Mouse (Mus musculus): ENCODE results near the gene Rarres2. TPM values are rescaled to one million over a fixed set of nuclear protein-coding genes. Genes with fewer than 3 reads are reported as not detected.

Gene Rarres2
- polyA plus RNA-seq, 1 experiment from 2014 or later: 57.0 TPM

- no peaks in the 10 kb centered on the region for H3K4me1 ChIP-seq (ENCODE audit: control insufficient read depth, low read depth, low read length)
- no peak for ATAC-seq (ENCODE audit: low read depth)
- H3K27ac ChIP-seq (ENCODE audit: low read length): no peak overlapping the region
- no peak overlapping the region for H3K9ac ChIP-seq (ENCODE audit: low read depth, low read length)
- no peak overlapping the region for H3K4me2 ChIP-seq (ENCODE audit: low read depth, low read length)
- 58% methylated on average over 5 of the region's 5 CpGs for WGBS (ENCODE audit: insufficient replicate concordance)
- no peak overlapping the region for H3K4me3 ChIP-seq (ENCODE audit: low read depth, low read length)
- no peaks in the 10 kb centered on the region for H3K36me3 ChIP-seq (ENCODE audit: control insufficient read depth, insufficient read depth)
- H3K9me3 ChIP-seq (replicated peaks; ENCODE audit: control insufficient read depth, low read length): no peaks in the 10 kb centered on the region
- H3K27me3 ChIP-seq (ENCODE audit: control insufficient read depth, insufficient read depth, low read depth, low read length): no peaks in the 10 kb centered on the region
These were observed 32.7 kb downstream of the Rarres2 start for GRCm38 (mm10) chr6:48539860-48540259.

GRCm38 (mm10) chr6:48538841-48539737 lies 33.5 kb downstream of the Rarres2 start:
- WGBS (ENCODE audit: insufficient replicate concordance): 47% methylated on average over 5 of the region's 5 CpGs
- Histone ChIP-seq H3K9me3 (replicated peaks; ENCODE audit: control insufficient read depth, low read length) (no peaks in the 10 kb centered on the region), H3K9ac (ENCODE audit: low read depth, low read length) (no peak overlapping the region), H3K4me1 (ENCODE audit: control insufficient read depth, low read depth, low read length) (no peaks in the 10 kb centered on the region), H3K36me3 (ENCODE audit: control insufficient read depth, insufficient read depth) (no peaks in the 10 kb centered on the region), H3K4me3 (ENCODE audit: low read depth, low read length) (no peak overlapping the region), H3K27ac (ENCODE audit: low read length) (no peak overlapping the region), H3K27me3 (ENCODE audit: control insufficient read depth, insufficient read depth, low read depth, low read length) (no peaks in the 10 kb centered on the region), H3K4me2 (ENCODE audit: low read depth, low read length) (no peak overlapping the region)
- no peak for ATAC-seq (ENCODE audit: low read depth)

- peak within 1 kb of the TSS; percentile 13; the same call in 1 of the 2 replicates for H3K4me3 ChIP-seq (ENCODE audit: low read depth, low read length)
- H3K27ac ChIP-seq (ENCODE audit: low read length): no peak within 1 kb of the TSS
- H3K9me3 ChIP-seq (replicated peaks; ENCODE audit: control insufficient read depth, low read length): no peaks in the 10 kb centered on the region
- H3K36me3 ChIP-seq (ENCODE audit: control insufficient read depth, insufficient read depth): no peaks in the 10 kb centered on the region
- no peak within 1 kb of the TSS for H3K9ac ChIP-seq (ENCODE audit: low read depth, low read length)
- no peaks in the 10 kb centered on the region for H3K4me1 ChIP-seq (ENCODE audit: control insufficient read depth, low read depth, low read length)
- peak; percentile 35; the same call in 1 of the 2 replicates for ATAC-seq (ENCODE audit: low read depth)
- no peaks in the 10 kb centered on the region for H3K27me3 ChIP-seq (ENCODE audit: control insufficient read depth, insufficient read depth, low read depth, low read length)
- 14% methylated on average over 38 of the region's 38 CpGs for WGBS (ENCODE audit: insufficient replicate concordance)
- H3K4me2 ChIP-seq (ENCODE audit: low read depth, low read length): peak within 1 kb of the TSS; percentile 38
These were observed 35.3 kb downstream of the Rarres2 start, which contains the start of gene Atp6v0e2 for GRCm38 (mm10) chr6:48537105-48537954. TSS of gene Atp6v0e2 (plus strand) at chr6:48537615.

GRCm38 (mm10) chr6:48536091-48536490 lies 36.5 kb downstream of the Rarres2 start:
- no peak overlapping the region for H3K9ac ChIP-seq (ENCODE audit: low read depth, low read length)
- no peaks in the 10 kb centered on the region for H3K4me1 ChIP-seq (ENCODE audit: control insufficient read depth, low read depth, low read length)
- ATAC-seq (ENCODE audit: low read depth): no peak
- H3K27me3 ChIP-seq (ENCODE audit: control insufficient read depth, insufficient read depth, low read depth, low read length): no peaks in the 10 kb centered on the region
- H3K27ac ChIP-seq (ENCODE audit: low read length): no peak overlapping the region
- no peak overlapping the region for H3K4me3 ChIP-seq (ENCODE audit: low read depth, low read length)
- no peak overlapping the region for H3K4me2 ChIP-seq (ENCODE audit: low read depth, low read length)
- H3K9me3 ChIP-seq (replicated peaks; ENCODE audit: control insufficient read depth, low read length): no peaks in the 10 kb centered on the region
- H3K36me3 ChIP-seq (ENCODE audit: control insufficient read depth, insufficient read depth): no peaks in the 10 kb centered on the region
- 36% methylated on average over 4 of the region's 4 CpGs for WGBS (ENCODE audit: insufficient replicate concordance)

- WGBS (ENCODE audit: insufficient replicate concordance): 70% methylated on average over 8 of the region's 8 CpGs
These were observed 37.7 kb downstream of the Rarres2 start for GRCm38 (mm10) chr6:48534913-48535312.

GRCm38 (mm10) chr6:48533475-48533874 lies 39.1 kb downstream of the Rarres2 start:
- no peaks in the 10 kb centered on the region for H3K27me3 ChIP-seq (ENCODE audit: control insufficient read depth, insufficient read depth, low read depth, low read length)
- no peak for ATAC-seq (ENCODE audit: low read depth)
- H3K27ac ChIP-seq (ENCODE audit: low read length): no peak overlapping the region
- no peaks in the 10 kb centered on the region for H3K36me3 ChIP-seq (ENCODE audit: control insufficient read depth, insufficient read depth)
- no peak overlapping the region for H3K9ac ChIP-seq (ENCODE audit: low read depth, low read length)
- WGBS (ENCODE audit: insufficient replicate concordance): 51% methylated on average over 2 of the region's 2 CpGs
- H3K4me1 ChIP-seq (ENCODE audit: control insufficient read depth, low read depth, low read length): no peaks in the 10 kb centered on the region
- no peak overlapping the region for H3K4me2 ChIP-seq (ENCODE audit: low read depth, low read length)
- H3K9me3 ChIP-seq (replicated peaks; ENCODE audit: control insufficient read depth, low read length): no peaks in the 10 kb centered on the region
- no peak overlapping the region for H3K4me3 ChIP-seq (ENCODE audit: low read depth, low read length)

More at GRCm38 (mm10) chr6:48534913-48535312, 37.7 kb downstream of the Rarres2 start:
- ATAC-seq (ENCODE audit: low read depth): no peak
- Histone ChIP-seq H3K27me3 (ENCODE audit: control insufficient read depth, insufficient read depth, low read depth, low read length) (no peaks in the 10 kb centered on the region), H3K4me2 (ENCODE audit: low read depth, low read length) (no peak overlapping the region), H3K4me3 (ENCODE audit: low read depth, low read length) (no peak overlapping the region), H3K4me1 (ENCODE audit: control insufficient read depth, low read depth, low read length) (no peaks in the 10 kb centered on the region), H3K9me3 (replicated peaks; ENCODE audit: control insufficient read depth, low read length) (no peaks in the 10 kb centered on the region), H3K27ac (ENCODE audit: low read length) (no peak overlapping the region), H3K9ac (ENCODE audit: low read depth, low read length) (no peak overlapping the region), H3K36me3 (ENCODE audit: control insufficient read depth, insufficient read depth) (no peaks in the 10 kb centered on the region)

GRCm38 (mm10) chr6:48530862-48531261 lies 41.7 kb downstream of the Rarres2 start:
- H3K9me3 ChIP-seq (replicated peaks; ENCODE audit: control insufficient read depth, low read length): no peaks in the 10 kb centered on the region
- no peak overlapping the region for H3K4me2 ChIP-seq (ENCODE audit: low read depth, low read length)
- H3K9ac ChIP-seq (ENCODE audit: low read depth, low read length): no peak overlapping the region
- no peaks in the 10 kb centered on the region for H3K4me1 ChIP-seq (ENCODE audit: control insufficient read depth, low read depth, low read length)
- no peak for ATAC-seq (ENCODE audit: low read depth)
- no peak overlapping the region for H3K27ac ChIP-seq (ENCODE audit: low read length)
- H3K36me3 ChIP-seq (ENCODE audit: control insufficient read depth, insufficient read depth): no peaks in the 10 kb centered on the region
- no peak overlapping the region for H3K4me3 ChIP-seq (ENCODE audit: low read depth, low read length)
- H3K27me3 ChIP-seq (ENCODE audit: control insufficient read depth, insufficient read depth, low read depth, low read length): no peaks in the 10 kb centered on the region
- WGBS (ENCODE audit: insufficient replicate concordance): 55% methylated on average over 2 of the region's 2 CpGs

DNA sequence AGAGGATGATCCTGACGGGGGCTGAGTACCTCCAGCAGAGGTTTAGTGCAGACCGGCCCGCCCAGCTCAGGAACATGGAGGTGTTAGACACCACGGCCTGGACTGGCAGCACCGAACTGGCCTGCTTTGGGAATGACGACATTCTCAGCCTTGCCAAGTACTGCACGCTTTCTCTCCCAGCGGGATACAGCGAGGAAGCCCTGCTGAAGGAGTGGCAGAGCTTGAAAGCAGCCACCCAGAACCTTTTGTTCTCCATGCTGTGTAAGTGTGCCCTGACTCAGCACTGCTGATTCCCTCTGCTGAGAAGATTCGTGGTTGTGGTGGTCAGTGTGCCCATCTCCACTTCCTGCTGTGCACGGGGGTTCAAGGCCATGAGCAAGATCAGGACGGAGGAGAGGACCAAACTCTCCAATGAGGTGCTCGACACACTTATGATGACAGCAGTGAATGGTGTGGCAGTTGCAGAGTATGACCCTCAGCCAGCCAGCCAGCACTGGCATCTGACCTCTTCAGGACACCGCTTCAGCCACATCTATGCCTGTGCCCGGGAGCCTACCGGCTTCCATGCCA lies 42.6 kb downstream of the Rarres2 start:
- Histone ChIP-seq H3K36me3 (ENCODE audit: control insufficient read depth, insufficient read depth) (no peaks in the 10 kb centered on the region), H3K4me3 (ENCODE audit: low read depth, low read length) (no peak overlapping the region), H3K4me2 (ENCODE audit: low read depth, low read length) (no peak overlapping the region), H3K27ac (ENCODE audit: low read length) (no peak overlapping the region), H3K27me3 (ENCODE audit: control insufficient read depth, insufficient read depth, low read depth, low read length) (no peaks in the 10 kb centered on the region), H3K9me3 (replicated peaks; ENCODE audit: control insufficient read depth, low read length) (no peaks in the 10 kb centered on the region), H3K4me1 (ENCODE audit: control insufficient read depth, low read depth, low read length) (no peaks in the 10 kb centered on the region), H3K9ac (ENCODE audit: low read depth, low read length) (no peak overlapping the region)
- no peak for ATAC-seq (ENCODE audit: low read depth)
- WGBS (ENCODE audit: insufficient replicate concordance): 59% methylated on average over 16 of the region's 16 CpGs
